Mouse (Mus musculus) embryonic facial prominence, embryonic 14.5 days (tissue): ENCODE results near the gene H2-DMa. TPM values are rescaled to one million over a fixed set of nuclear protein-coding genes. Genes with fewer than 3 reads are reported as not detected.

ENCODE experiments used
- ATAC-seq: fragments of 200-750 bp; cut with Nextera tagmentation; 2 replicates; pipeline ENCODE4 v1.8.0; 2017; ENCODE audit warnings: low read depth, moderate number of reproducible peaks, moderate TSS enrichment
- DNase-seq: peaks from one replicate; pipeline ENCODE4 v3.0.0-alpha.2; 2015; ENCODE audit warnings: low spot score
- H3K27ac ChIP-seq: fragments of 300-500 bp; sonication (generic); replicated peaks from 2 replicates; pipeline ENCODE4 v1.5.1; 2014; ENCODE audit warnings: low read depth, mild to moderate bottlenecking, low read length, moderate library complexity
- H3K27me3 ChIP-seq: fragments of 300-500 bp; sonication (generic); replicated peaks from 2 replicates; pipeline ENCODE4 v1.6.1; 2014; ENCODE audit warnings: low read length; ENCODE audit not compliant: control insufficient read depth, insufficient read depth
- H3K36me3 ChIP-seq: fragments of 300-500 bp; sonication (generic); 2 replicates; pipeline ENCODE4 v1.6.1; 2014; ENCODE audit warnings: low read length, mixed read lengths; ENCODE audit not compliant: control insufficient read depth, insufficient read depth
- H3K4me1 ChIP-seq: fragments of 300-500 bp; sonication (generic); 2 replicates; pipeline ENCODE4 v1.6.1; 2014; ENCODE audit warnings: antibody characterized with exemption, low read length; ENCODE audit not compliant: control insufficient read depth, insufficient read depth
- H3K4me2 ChIP-seq: fragments of 300-500 bp; sonication (generic); 2 replicates; pipeline ENCODE4 v1.6.1; 2014; ENCODE audit warnings: low read depth, mild to moderate bottlenecking, low read length, moderate library complexity, mixed read lengths
- H3K4me3 ChIP-seq: fragments of 300-500 bp; sonication (generic); 2 replicates; pipeline ENCODE4 v1.5.1; 2014; ENCODE audit warnings: low read depth, mild to moderate bottlenecking, low read length
- H3K9ac ChIP-seq: fragments of 300-500 bp; sonication (generic); 2 replicates; pipeline ENCODE4 v1.6.1; 2014; ENCODE audit warnings: low read depth, mild to moderate bottlenecking, low read length, moderate library complexity, mixed read lengths
- H3K9me3 ChIP-seq: fragments of 300-500 bp; sonication (generic); 2 replicates; pipeline ENCODE4 v1.6.1; 2016; ENCODE audit warnings: low read length; ENCODE audit not compliant: control insufficient read depth
- WGBS: fragments of 180-500 bp; shearing (Covaris S2); extraction: QIAGEN DNeasy Blood & Tissue Kit; methylation state at CpG from one replicate; pipeline ENCODE4 v1.1.7; 2014; 5-methylcytosine and 5-hydroxymethylcytosine counted together
- polyA plus RNA-seq: library from polyadenylated mRNA; unstranded; fragments of >200 nt; fragmentation: Nextera tagmentation; extraction: Ambion mirVana; gene quantifications from 2 replicates; pipeline ENCODE4 v1.2.1, GENCODE M21; 2014

The H2-DMa gene
- polyA plus RNA-seq, 1 experiment from 2014 or later, result 14.9 TPM

DNA sequence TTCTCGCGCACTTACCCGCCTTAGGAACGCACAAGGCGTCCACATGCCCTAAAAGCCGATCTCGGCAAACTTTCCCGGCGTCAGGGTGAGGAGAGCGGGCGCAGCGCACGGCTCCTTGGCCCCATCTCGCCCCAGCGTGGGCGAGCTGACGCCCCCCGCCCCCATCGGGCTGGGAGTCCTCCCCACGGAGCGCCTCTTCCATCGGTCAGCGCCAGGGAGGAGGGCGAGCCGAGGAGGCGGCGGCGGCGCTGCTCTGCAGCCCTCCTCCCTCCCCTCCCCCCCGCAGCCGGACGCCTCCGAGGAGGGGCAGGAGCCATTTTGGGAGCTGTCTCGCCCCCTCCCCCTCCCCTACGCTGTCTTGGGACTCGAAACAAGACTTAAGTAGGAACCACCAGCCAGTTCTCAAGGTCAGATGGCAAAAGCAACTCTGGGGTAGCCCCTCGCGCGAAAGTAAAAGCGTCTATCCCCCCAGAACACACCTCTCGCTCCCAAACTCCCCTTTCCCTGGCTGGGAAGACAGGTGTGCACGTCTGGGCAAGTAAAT lies 911 bp downstream of the H2-DMa start:
- ATAC-seq (peak; percentile 23), DNase-seq (peak; percentile 96)
- H3K36me3 ChIP-seq, result peaks cover 39% of the 10 kb centered on the region
- H3K4me1 ChIP-seq, result peaks cover 21% of the 10 kb centered on the region
- H3K9me3 ChIP-seq, result no peaks in the 10 kb centered on the region
- no peaks in the 10 kb centered on the region for H3K27me3 ChIP-seq
- peak overlapping the region; percentile 98 for H3K9ac ChIP-seq
- WGBS, result 1% methylated on average over 19 of the region's 42 CpGs
- H3K27ac ChIP-seq, result peak overlapping the region; percentile 99
- peak overlapping the region; percentile 90 for H3K4me2 ChIP-seq
- H3K4me3 ChIP-seq, result peak overlapping the region; percentile 92

DNA sequence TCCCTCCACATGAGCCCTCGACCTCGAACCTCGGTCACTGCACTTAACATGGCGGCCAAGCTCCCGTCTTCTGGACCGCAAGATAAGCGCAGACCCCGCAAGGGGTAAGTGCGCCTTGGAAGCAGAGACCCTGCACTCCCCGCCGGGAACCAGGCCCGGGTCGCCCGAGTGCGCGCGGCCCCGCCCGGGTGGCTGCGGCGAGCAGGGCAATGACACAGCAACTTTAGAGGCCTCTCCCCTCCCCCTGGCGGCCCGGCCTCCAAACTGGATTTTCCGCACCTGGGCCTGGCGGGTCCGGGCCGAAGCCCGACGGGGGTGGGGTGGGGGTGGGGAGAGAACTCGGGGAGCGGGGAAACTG lies 1.5 kb downstream of the H2-DMa start:
- Histone ChIP-seq H3K27me3 (no peaks in the 10 kb centered on the region), H3K36me3 (peaks cover 34% of the 10 kb centered on the region), H3K4me2 (peak overlapping the region; percentile 90), H3K27ac (peak overlapping the region; percentile 99), H3K4me3 (peak overlapping the region; percentile 92), H3K9ac (peak overlapping the region; percentile 98), H3K4me1 (peaks cover 21% of the 10 kb centered on the region), H3K9me3 (no peaks in the 10 kb centered on the region)
- DNase-seq, result no peak
- peak; percentile 13 for ATAC-seq
- 0% methylated on average over 28 of the region's 31 CpGs for WGBS

DNA sequence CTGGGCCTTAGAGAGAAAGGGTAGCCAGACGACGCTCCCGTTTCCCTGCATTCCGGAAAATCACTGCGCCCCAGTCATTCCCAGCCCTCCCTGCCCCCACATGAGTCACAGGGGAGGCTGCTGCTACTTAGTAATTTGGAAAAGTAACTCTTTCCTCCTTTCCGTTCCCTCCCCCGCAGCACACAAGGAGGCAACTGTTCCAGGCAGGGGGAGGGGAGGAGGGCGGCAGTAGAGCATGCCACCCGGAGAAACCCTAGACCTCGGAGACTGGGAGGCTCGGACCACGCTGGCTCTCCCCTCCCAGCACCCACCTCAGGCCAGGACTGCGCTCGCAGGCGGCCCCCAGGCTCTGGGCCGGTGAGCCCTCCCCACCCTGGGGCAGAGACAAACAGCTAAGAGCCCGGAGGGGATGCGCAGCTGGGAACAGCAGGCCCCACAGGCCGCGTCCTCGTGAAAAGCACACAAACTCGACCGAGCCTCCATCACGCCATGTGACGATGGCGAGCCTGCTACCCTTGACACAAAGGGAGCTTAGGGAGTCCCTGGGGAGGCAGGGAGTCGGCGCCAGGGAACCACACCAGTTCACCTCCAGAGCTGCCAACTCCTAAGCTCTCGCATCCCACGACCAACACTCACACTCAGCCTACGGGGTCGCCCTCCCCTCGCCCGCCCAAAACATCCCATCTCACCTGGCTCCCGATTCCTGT lies 2.0 kb downstream of the H2-DMa start:
- H3K27ac ChIP-seq, result peak overlapping the region; percentile 99
- WGBS, result 0% methylated on average over 20 of the region's 35 CpGs
- peak; percentile 97 for DNase-seq
- H3K9ac ChIP-seq, result peak overlapping the region; percentile 98
- H3K9me3 ChIP-seq, result no peaks in the 10 kb centered on the region
- peaks cover 29% of the 10 kb centered on the region for H3K36me3 ChIP-seq
- H3K4me2 ChIP-seq, result peak overlapping the region; percentile 90
- H3K27me3 ChIP-seq, result no peaks in the 10 kb centered on the region
- ATAC-seq, result peak; percentile 50
- H3K4me1 ChIP-seq, result peaks cover 20% of the 10 kb centered on the region
- peak overlapping the region; percentile 92 for H3K4me3 ChIP-seq

DNA sequence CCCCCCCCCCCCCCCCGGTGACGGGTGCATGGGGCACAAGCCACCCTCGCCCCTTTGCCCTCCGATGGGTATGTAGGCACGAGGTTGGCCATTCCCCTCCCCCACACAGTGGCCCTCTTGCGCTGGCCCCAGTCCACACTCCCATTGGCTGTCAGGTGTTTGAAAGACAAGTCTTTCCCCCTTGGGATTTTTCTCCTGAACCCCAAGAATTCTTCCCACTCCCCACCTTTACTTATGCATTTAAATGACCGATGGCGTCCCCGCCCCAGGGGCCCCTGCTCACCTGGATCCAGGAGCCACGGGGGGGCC lies 2.5 kb downstream of the H2-DMa start:
- Histone ChIP-seq H3K4me2 (peak overlapping the region; percentile 90), H3K4me3 (peak overlapping the region; percentile 92), H3K27me3 (no peaks in the 10 kb centered on the region), H3K4me1 (peaks cover 18% of the 10 kb centered on the region), H3K9ac (peak overlapping the region; percentile 98), H3K36me3 (peaks cover 29% of the 10 kb centered on the region), H3K27ac (peak overlapping the region; percentile 99), H3K9me3 (no peaks in the 10 kb centered on the region)
- peak; percentile 89 for DNase-seq
- ATAC-seq, result no peak
- 3% methylated on average over 6 of the region's 10 CpGs for WGBS

DNA sequence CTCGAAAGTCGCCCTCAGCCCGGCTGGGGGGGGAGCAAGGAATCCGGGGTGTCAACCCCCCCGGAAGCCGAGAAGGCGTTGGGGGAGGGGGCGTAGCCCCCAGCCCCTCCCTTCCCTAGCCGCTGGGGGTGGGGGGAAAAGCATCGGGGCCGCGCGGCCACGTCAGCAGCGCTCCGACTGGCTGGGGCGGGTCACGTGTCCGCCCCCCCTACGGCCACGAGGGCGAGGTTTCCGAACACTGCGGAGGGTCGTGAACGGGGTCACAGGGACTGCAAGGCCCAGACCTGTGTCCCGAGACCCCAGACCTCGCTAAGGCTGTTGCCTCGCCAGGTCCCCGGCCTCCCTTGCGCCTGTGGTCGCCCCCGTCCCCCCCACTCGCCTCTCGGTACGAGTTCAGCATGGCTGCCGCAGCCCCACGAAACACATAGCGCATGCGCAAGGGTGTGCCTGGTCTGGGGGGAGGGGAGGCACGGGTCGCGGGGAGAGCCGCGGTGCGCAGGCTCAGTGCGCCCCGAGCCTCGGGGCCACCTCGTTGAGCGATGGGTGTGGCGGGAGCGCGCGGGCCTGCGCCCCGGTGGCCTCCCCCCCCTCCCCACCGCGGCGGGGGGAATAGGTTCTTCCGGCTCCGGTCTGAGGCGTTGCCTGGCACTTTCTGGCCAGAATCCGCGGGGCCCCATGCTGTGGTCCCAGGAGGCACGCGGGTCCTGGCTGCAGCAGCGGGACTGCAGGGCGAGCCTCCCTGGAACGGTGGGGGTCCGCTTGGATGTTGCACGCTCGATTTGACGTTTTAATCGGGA lies 3.0 kb downstream of the H2-DMa start, which contains the start of gene Brd2:
Gene Brd2, minus strand, starts transcription at position 447 of the 797 bp plus-strand sequence.
- DNase-seq (peak; percentile 98), ATAC-seq (peak; percentile 41)
- Histone ChIP-seq H3K36me3 (peaks cover 25% of the 10 kb centered on the region), H3K4me1 (peaks cover 21% of the 10 kb centered on the region), H3K4me2 (peak within 1 kb of the TSS; percentile 90), H3K9me3 (no peaks in the 10 kb centered on the region), H3K4me3 (peak within 1 kb of the TSS; percentile 92), H3K27me3 (no peaks in the 10 kb centered on the region), H3K27ac (peak within 1 kb of the TSS; percentile 99), H3K9ac (peak within 1 kb of the TSS; percentile 98)
- WGBS, result 0% methylated on average over 34 of the region's 75 CpGs

DNA sequence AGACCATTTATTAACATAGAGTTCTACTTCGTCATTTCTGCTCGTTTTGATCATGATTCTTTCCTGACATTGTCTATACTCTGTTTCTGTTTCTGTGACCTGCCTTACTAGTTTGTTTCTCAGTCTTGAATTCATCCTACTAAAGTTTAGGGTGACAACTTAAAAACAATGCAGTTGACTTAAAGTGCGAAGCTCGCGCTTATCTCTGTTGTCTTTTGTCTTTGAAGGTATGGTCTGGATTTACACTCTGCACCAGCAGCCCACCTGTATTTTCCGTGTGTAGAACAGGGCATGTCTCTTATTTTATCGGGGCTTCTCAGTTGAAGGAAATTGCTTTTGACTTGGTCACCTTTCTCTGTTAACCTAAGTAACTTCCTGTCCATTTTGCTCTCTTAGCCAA lies 3.8 kb downstream of the H2-DMa start:
- peak overlapping the region; percentile 99 for H3K27ac ChIP-seq
- peak overlapping the region; percentile 90 for H3K4me2 ChIP-seq
- peaks cover 28% of the 10 kb centered on the region for H3K4me1 ChIP-seq
- peaks cover 19% of the 10 kb centered on the region for H3K36me3 ChIP-seq
- peak overlapping the region; percentile 92 for H3K4me3 ChIP-seq
- DNase-seq (no peak), ATAC-seq (no peak)
- 2% methylated on average over 7 of the region's 7 CpGs for WGBS
- no peaks in the 10 kb centered on the region for H3K9me3 ChIP-seq
- peak overlapping the region; percentile 98 for H3K9ac ChIP-seq
- H3K27me3 ChIP-seq, result no peaks in the 10 kb centered on the region

DNA sequence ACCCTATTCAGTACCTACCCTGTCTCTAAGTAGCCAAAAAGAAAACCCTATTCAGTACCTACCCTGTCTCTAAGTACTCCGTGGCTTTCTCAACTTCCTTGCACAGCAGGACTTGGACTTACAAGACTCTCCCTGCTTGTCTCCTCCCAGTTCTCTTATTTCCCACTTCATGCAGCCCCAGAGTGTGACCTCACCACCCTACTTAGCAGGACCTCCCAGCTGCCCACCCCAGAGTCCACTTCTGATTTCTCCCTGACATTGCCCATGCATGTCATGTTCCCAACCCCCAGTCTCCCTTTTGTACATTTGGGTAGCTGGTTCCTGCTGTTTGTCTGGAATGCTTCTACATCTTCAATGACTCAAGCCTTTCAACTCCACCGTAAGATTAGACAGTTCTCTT lies 4.2 kb downstream of the H2-DMa start:
- Histone ChIP-seq H3K27me3 (no peaks in the 10 kb centered on the region), H3K9me3 (no peaks in the 10 kb centered on the region), H3K36me3 (peaks cover 15% of the 10 kb centered on the region), H3K4me1 (peaks cover 30% of the 10 kb centered on the region), H3K4me2 (peak overlapping the region; percentile 90), H3K9ac (peak overlapping the region; percentile 98), H3K4me3 (peak overlapping the region; percentile 92), H3K27ac (peak overlapping the region; percentile 99)
- WGBS, result 0% methylated on average over 2 of the region's 2 CpGs
- DNase-seq (peak; percentile 68), ATAC-seq (no peak)

DNA sequence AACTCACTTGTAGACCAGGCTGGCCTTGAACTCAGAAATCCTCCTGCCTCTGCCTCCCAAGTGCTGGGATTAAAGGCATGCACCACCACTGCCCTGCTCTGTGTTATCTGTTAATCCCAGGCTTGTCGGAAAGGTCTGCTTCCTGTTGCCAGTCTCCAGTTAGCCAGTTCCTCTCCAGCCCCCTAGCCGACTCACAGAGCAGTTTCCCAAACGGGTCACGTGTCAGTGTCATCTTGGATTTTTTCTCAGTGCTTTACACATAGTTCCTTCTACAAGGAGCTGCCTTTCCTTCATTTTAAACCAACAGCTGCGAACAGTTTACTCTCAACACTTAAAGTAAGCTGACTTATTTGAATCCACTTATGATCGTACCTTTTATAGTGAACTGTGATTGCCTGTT lies 5.3 kb downstream of the H2-DMa start:
- DNase-seq (no peak), ATAC-seq (no peak)
- H3K4me1 ChIP-seq, result peaks cover 38% of the 10 kb centered on the region
- H3K4me3 ChIP-seq, result no peak overlapping the region
- no peaks in the 10 kb centered on the region for H3K27me3 ChIP-seq
- H3K4me2 ChIP-seq, result peak overlapping the region; percentile 32
- no peaks in the 10 kb centered on the region for H3K9me3 ChIP-seq
- 75% methylated on average over 6 of the region's 6 CpGs for WGBS
- H3K9ac ChIP-seq, result no peak overlapping the region
- peaks cover 7% of the 10 kb centered on the region; the same call in 1 of the 2 replicates for H3K36me3 ChIP-seq
- no peak overlapping the region for H3K27ac ChIP-seq
